Mouse (Mus musculus) retina, postnatal 7 days (tissue): ENCODE measurements around the gene Pzp.

Experiments
- DNase-seq: peaks from one replicate; pipeline ENCODE4 v3.0.0-alpha.2; 2012; ENCODE audit warnings: low read depth, low spot score

The Pzp gene

DNA sequence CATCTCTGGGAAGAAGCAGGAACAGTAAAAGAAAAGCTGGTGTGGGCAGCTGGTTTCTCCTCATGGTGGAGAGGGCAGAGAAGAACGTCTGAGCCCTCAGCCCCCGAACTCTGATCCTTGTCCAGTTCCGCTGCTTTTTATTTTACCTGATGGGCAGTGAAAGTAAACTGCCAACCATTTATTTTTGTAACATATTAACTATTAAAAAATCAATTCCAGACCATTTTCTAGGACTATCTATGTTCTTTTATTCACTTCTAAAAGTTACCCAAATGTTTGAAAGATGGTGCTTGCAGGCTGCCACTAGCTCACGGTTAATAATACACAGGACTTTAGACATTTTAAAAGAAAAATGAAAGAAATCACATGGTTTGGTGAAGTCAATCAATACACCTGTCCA, at the start of gene Pzp:
Gene Pzp (minus strand): TSS at position 120 of the 400 bp plus-strand sequence.
- DNase-seq: no peak

DNA sequence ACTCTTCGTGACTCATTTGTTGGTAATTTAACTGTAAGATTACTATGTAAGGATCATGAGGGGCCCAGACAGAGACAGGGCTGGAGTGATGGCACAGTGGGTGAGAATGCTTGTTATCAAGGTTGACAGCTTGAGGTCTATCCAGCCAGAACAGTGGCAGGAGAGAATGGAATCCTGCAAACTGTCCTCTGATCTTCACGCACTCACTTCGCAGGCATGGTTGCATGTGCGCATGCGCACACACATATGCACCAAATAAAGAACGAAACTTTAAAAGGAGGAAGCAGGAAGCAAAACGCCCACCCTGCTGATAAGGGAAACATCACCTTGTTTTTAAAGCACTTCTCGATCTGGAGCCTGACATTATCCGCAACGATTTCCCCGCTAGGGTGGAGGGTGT, 40.1 kb upstream of the Pzp start:
- no peak for DNase-seq

DNA sequence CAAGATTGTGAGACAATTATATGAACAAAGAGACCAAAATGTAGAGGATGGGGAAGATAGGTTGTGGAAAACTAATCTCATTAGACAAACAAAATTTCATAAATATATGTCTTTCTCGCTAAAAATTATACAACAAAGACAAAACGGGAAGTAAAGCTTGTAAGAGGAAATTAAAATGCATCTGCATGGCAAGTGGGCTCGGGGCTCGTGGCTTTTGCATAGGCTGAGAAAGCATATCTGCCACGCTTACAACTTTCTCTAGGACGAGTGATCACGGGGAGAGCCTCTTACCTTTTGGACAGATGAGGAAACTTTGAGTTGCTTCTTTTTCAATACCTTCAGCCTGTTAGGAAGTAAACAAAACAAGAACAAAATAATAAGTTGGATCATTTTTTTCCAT, 27.5 kb upstream of the Pzp start:
- DNase-seq: no peak

- no peak for DNase-seq
These were observed 23.2 kb upstream of the Pzp start for GRCm38 (mm10) chr6:128549463-128550452.

- DNase-seq: no peak
These were observed 22.0 kb upstream of the Pzp start for GRCm38 (mm10) chr6:128548532-128548931.

GRCm38 (mm10) chr6:128545402-128545801, 18.9 kb upstream of the Pzp start:
- no peak for DNase-seq

DNA sequence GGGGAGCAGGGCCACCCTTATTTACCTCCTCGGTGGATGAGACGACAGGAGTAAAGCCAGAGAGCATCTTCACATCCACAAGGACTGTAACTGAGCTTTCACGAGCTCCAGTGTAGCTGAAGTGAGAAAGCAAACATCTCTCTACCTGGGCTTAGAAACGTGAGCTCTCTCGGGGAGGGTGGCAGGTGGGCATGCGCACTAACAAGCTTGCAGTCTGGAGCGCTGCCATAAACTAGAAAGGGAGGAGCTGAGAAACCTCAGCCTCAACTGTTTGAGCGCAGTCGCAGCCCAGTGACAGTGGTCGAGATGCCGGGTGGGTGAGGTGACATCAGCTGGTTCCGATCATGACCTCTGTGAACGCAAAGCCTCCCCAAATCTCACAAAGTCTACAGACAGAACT, 16.7 kb upstream of the Pzp start:
- DNase-seq: no peak

DNA sequence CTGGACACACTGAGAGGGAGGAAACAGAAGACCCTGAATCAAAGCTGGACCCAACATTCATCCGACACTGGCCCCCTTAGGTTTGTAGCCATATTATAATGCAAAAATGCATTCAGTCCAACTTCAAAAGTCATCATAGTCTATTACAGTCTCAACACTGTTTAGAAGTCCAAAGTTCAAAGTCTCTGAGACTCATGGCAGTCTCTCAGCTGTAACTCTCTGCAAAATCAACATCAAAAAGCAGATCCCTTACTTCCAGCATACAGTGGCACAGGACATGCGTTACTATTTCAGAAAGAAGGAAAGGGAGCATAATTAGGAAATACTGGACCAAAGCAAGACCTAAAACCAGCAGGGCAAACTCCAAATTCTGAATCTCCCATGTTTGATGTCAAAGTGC, 8.7 kb upstream of the Pzp start:
- DNase-seq: no peak

DNA sequence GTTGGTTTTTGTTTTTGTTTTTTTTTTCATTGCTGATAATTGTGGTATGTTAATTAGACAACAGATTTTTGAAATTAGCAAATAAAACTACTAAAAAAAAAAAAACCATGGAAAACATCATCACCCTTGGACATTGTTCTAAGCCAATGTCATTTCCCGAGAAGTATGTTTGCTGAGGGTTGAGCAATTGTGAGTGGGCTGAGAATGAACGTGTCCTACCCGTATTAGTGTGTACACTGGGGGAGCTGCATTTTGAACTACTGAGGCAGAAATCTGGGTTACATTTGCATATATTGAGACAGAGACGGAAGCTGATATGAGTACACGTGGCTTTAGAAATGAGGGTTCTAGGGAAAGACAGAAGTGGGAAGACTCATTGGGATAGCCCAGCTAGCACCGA, 6.8 kb upstream of the Pzp start:
- DNase-seq: no peak

GRCm38 (mm10) chr6:128532701-128533100, 6.2 kb upstream of the Pzp start:
- no peak for DNase-seq

- DNase-seq: no peak
These were observed 2.0 kb upstream of the Pzp start for GRCm38 (mm10) chr6:128528491-128528890.

- no peak for DNase-seq
These were observed 590 bp upstream of the Pzp start for GRCm38 (mm10) chr6:128527110-128527509.

DNA sequence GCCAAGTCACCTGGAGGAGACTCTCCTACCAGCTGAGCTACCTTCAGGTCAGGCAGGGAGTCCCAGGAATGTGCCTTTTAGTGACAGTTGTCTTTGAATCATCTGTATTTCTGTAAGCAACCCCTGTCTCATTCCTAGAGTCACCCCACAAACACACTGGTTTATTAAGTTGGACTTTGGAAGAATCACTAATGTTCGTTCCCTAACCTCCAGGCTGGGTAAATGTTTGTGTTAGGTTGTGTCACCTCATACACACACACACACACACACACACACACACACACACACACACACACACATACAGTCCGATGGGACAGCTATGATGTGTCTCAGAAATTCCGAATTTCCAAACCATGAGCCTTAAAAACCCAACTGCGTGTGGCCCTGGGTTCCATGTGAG, 719 bp downstream of the Pzp start:
- no peak for DNase-seq

DNA sequence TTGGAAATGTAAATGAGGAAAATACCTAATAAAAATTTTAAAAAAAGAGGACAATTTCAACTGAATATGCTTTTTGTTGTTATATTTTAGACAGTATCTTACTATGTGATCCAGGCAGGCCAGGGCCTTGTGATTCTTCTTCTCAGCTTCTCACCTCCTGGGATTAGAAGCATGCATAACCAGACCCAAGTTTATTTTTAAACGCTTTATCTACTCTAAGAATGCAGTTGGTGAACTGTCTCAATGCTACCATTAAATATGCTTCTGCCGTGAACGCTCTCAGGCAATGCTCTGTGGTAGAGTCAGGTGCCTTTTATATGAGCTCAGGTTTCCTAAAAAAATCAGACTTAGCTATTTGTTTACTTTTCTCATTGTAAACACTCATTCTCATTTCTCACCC, 3.2 kb downstream of the Pzp start:
- no peak for DNase-seq

DNA sequence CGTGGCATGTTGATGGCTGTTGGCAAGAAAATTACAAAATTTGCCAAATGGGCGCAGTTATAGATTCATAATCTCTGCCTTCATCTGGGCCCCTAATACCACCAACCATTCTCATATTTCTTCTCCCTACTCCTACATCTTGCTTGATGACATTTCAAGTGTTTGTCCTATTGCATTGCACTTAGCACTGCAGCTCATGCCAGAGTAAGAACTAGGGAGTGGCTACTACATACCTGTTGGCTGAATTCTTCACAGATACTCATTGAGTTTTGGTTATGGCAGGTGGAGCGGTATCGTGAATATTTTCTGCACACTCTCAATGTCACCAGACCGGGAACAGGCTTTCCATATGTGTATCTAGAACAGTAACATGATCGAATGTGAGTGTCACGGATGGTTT, 7.4 kb downstream of the Pzp start:
- no peak for DNase-seq

DNA sequence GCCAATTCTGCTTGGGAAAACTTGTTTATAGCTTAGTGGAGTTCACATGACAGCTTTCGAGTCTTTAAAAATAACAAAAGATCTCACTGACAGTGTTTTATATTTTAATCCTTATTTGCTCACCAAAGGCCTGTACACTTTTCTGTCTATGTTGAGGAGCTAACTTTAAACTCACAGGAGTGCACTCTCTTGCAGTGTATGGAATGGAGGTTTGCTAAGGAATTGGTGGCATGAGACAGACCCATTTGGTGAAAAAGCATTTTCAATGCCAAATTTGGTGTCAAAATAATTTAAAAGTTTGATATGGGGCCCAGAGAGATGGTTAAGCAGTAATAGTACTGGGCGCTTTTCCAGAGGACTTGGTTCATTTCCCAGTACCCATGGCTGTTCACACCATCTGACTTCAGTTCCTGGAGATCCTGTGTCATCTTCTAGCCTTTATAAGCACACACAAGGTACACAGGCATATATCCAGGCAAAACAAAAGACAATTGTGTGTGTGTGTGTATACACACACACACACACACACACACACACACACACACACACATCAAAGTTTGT, 20.8 kb downstream of the Pzp start:
- DNase-seq: no peak

DNA sequence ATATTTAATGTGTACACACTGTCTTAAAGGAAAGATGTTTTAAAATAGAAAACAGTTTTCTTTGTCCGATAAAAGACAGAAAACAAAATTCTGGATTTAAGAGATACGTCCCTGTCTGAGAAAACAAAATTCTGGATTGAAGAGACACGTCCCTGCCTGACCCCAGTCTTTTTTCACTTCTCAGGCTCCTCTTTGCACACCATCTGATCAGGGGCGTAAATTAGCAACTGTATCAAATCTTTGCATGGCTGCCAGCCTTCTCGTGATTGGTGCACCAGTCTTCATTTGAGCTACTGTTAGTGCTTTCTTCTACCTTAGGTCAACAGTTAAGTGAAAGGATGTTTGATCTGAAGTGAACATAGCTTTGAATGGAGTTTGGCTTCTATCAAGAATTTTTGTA, 21.8 kb downstream of the Pzp start:
- no peak for DNase-seq

GRCm38 (mm10) chr6:128495346-128495745, 31.2 kb downstream of the Pzp start:
- DNase-seq: no peak

GRCm38 (mm10) chr6:128494646-128495331, 31.7 kb downstream of the Pzp start:
- DNase-seq: no peak

- no peak for DNase-seq
These were observed 34.6 kb downstream of the Pzp start for GRCm38 (mm10) chr6:128491916-128492315.

GRCm38 (mm10) chr6:128490141-128490540, 36.4 kb downstream of the Pzp start:
- no peak for DNase-seq

DNA sequence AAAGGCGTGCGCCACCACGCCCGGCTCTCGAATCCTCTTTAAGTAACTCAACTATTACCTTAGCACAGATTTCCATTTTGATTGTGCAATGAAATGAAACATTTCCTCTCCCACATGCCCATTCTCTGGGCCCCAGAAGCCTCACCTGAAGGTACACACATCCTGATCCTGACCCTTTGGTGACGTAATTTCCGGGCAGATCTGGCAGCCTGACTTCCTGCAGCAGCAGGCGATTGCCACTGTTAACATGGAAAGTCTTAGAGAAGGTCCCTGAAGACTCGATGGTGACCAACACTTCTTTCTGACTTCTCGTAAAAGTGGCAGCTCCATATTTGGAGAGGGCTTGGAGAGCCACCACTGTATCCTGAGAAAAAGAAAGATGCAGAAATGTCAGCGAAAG, 38.8 kb downstream of the Pzp start:
- no peak for DNase-seq
